Mouse (Mus musculus) heart, adult 9 months (tissue): Measurements from ENCODE around the gene Kcnk5.

Experiments
- DNase-seq, 2 experiments: peaks; one replicate each; pipeline ENCODE4 v3.0.0; 2022; ENCODE audit warnings: low spot score in 2 of 2

Gene Kcnk5

DNA sequence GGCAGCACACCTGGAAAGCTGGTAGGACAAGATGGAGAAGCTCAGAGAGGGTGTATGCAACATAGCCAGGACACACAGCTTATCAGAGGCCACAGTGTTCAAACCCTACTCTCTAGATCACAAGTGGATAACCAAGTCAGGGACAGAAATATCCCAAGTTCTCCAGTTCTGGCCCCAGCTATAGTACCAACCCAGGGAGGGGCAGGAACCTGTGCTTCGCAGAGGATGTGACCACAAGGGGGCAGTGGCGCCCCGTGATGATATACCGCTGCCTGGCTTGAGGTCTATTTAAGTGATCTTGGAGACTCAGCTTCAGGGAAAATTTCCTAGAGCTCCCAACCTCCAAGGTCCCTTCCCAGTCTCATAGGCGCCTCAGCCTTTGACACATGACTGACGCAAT lies 67.6 kb downstream of the Kcnk5 start:
- peak; percentile 34 to 73 for DNase-seq

DNA sequence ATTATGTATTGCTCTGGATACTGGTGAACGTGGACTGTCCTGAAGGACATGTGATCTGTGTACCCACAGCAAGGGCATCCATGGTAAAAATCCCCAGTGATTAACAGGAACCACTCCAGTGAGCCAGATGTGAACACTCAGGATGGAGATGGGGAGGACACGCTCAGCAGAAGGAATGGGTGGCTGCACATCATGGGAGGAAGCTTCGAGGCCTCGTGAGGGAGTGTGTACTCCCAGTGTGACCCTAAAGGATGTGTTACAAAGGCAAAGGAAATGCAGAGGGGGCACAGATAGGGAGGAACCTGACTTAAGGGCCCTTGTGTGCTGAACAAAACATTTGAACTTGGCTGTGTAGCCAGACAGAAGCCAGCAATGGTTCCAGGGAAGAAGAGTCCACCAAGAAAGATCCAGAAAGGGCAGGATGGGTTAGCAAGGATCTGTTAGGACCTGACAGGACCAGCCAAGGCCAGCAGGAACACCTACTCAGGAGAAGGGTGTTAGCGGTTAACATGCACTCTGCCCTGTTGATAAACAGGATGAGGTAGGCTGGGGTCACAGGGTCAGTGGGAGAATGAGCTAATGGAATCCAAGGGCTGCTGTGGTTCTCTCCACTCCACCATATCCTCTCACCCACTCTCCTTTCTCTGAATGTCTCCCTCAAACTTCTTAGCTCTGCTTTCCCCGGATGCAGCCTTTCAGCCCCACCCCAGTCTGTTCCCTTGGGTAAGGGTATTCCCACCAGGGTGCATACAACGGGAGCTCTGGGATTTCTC lies 68.2 kb downstream of the Kcnk5 start:
- DNase-seq: no peak

DNA sequence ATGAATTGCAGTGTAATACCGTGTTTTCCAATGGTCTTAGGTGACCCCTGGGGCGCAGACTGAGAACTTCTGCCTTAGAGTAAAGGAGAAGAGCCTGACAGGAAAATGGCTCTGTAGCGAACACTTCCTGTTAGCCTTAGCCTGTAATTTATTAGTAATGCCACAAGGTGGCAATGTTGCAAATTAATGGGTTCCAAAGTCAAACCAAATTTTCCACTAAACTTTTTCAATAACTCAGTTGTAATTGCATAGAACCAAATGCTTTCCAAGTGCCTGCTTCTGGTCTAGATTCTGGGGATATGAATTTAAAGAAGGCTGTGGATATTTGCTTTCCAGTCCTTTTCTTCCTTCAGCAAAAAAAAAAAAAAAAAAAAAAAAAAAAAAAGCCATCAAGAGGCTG lies 69.4 kb downstream of the Kcnk5 start:
- DNase-seq: no peak

DNA sequence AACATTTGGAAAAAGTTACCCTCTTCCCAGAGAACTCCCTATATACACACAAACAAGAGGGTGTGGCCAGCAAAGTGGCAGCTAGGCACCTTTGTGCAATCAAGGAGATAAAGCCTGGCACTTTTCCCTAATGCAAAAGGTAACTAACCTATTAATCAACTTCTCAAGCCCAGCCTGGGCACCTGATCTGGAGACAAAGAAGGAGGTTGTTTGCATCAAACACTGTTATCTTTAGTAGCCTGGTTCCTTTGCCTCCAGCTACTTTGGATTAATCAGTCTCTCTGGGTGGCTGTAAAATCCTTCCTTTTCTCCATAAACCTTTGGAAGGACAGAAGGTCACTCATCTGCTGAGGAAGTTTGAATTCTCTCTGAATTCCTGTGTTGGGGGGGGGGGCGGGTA lies 70.7 kb downstream of the Kcnk5 start:
- no peak for DNase-seq

DNA sequence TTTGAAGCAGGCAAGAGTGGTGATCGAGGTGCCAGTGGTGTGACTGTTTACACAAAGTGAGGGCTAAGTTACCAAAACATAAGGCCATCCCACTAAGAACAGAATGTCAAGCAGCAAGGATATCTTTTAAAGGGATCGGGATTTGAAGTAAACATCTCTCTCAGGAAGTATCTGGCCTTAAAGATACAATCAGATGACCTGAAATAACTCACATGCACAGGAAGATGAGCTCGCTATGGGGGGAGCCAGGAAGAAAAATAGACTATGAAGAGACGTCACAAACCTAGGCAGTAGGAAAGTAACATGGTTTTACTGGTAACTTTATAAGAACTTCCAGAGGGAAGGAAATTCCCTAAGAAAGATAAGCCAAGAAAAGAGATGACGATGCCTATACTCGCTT lies 75.3 kb downstream of the Kcnk5 start:
- DNase-seq: peak in 1 of 2 experiments; percentile 17

DNA sequence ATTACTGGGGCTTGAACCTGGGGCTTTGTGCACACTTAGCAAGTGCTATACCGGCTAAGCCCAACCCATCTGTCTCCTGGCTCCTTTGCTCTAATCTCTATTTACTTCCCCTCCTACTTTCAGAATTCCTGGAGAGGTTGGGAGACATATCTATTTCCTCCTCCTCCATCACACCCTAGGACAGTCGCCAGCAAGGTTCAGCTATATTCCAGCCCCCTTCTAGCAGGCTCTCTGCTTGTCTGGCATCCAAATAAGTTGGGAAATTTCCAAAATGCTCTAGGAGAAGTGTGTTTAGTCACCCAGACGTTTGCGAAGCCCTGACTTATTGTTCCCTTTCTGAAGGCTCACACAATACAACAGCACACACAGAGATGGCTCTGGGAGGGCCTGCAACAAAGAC lies 78.4 kb downstream of the Kcnk5 start:
- no peak for DNase-seq

DNA sequence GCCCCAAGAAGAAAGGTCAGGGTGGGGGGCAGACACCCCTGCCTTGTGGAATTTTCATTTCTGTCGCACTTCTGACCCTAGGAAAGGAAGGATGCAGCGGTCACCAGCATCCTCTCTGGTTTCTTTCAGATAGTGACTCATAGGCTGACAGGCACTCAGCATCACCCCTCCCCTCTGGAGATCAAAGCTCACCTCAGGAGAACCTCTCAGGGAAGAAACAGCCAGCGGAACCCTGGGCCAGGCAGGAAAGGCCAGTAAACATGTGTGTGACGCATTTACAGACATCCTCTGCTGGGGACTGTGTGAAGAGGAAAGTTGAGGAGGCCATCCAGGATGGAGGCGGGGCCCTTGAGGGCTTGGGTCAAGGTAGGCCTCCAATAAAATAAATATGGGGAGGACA lies 83.5 kb downstream of the Kcnk5 start:
- peak in 1 of 2 experiments; percentile 43 for DNase-seq

DNA sequence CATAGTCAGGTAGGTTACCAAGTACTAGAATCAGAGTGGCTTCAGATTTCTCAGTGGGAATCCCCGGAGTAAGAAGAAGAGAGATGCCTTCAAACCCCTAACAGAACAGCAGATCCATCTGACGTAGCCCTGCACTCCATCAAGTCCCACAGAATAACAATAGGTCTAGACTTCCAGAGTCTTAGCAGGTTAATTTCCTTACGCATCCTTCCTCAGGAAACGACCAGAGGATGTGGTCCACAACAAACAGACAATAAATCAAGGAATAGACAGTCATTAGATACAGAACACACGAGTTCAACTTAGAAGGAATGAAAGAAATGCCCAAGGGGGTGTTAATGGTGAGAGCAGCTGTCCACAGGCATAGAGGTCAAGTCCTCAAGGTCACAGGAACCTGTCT lies 86.7 kb downstream of the Kcnk5 start:
- DNase-seq: no peak

DNA sequence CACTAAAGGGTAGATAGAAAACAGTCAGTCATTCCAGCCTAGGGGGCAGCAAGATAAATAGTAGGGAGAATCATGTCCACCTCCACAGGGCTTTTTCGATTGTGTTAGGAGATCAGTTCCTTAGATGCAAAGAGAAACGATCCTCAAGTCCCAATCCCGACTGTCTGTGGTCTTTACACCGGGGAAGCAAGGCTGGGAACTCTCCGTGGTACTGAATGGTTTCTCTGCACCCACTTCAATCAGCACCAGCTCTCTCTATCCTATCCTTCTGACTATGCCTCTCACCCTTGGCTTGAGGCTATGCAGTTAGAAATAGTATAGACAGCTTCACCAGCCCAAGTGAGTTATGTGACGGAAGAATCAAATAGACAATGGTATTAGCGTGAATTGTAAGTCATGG lies 88.1 kb downstream of the Kcnk5 start:
- DNase-seq: no peak
